Mouse (Mus musculus) ES-CJ7 (cell line): ENCODE data around the gene Ccdc113.

Source experiments
- DNase-seq: peaks from one replicate; pipeline ENCODE4 v3.0.0; 2011; ENCODE audit warnings: low read depth, low spot score

Gene Ccdc113

GRCm38 (mm10) chr8:95539487-95539886, 5.6 kb downstream of the Ccdc113 start:
- no peak for DNase-seq

GRCm38 (mm10) chr8:95542191-95542590, 8.3 kb downstream of the Ccdc113 start:
- no peak for DNase-seq

- DNase-seq, result no peak
Measured at GRCm38 (mm10) chr8:95543065-95543464, 9.2 kb downstream of the Ccdc113 start.

GRCm38 (mm10) chr8:95545815-95546214, 11.9 kb downstream of the Ccdc113 start:
- DNase-seq, result peak; percentile 81

GRCm38 (mm10) chr8:95546986-95547385, 13.1 kb downstream of the Ccdc113 start:
- no peak for DNase-seq

GRCm38 (mm10) chr8:95547931-95548330, 14.0 kb downstream of the Ccdc113 start:
- DNase-seq, result peak; percentile 50

- DNase-seq, result peak; percentile 45
Measured at GRCm38 (mm10) chr8:95549871-95550829, 16.3 kb downstream of the Ccdc113 start.

GRCm38 (mm10) chr8:95551577-95551976, 17.7 kb downstream of the Ccdc113 start:
- DNase-seq, result no peak

- no peak for DNase-seq
Measured at GRCm38 (mm10) chr8:95555963-95556362, 22.1 kb downstream of the Ccdc113 start.

- no peak for DNase-seq
Measured at GRCm38 (mm10) chr8:95566217-95566616, 32.3 kb downstream of the Ccdc113 start.

GRCm38 (mm10) chr8:95566809-95567208, 32.9 kb downstream of the Ccdc113 start:
- no peak for DNase-seq

GRCm38 (mm10) chr8:95573146-95573545, 39.3 kb downstream of the Ccdc113 start:
- no peak for DNase-seq

- DNase-seq, result no peak
Measured at GRCm38 (mm10) chr8:95576240-95576639, 42.4 kb downstream of the Ccdc113 start, which contains the start of gene Prss54. TSS of gene Prss54 (minus strand) at chr8:95576340.

- no peak for DNase-seq
Measured at GRCm38 (mm10) chr8:95587339-95587738, 53.5 kb downstream of the Ccdc113 start.

- peak; percentile 71 for DNase-seq
Measured at GRCm38 (mm10) chr8:95589282-95589681, 55.4 kb downstream of the Ccdc113 start.

GRCm38 (mm10) chr8:95590539-95590938, 56.7 kb downstream of the Ccdc113 start:
- DNase-seq, result no peak

GRCm38 (mm10) chr8:95592131-95592780, 58.4 kb downstream of the Ccdc113 start:
- no peak for DNase-seq

- peak; percentile 95 for DNase-seq
Measured at GRCm38 (mm10) chr8:95593439-95594393, 59.8 kb downstream of the Ccdc113 start.

- peak; percentile 44 for DNase-seq
Measured at GRCm38 (mm10) chr8:95595131-95595530, 61.2 kb downstream of the Ccdc113 start.

- DNase-seq, result peak; percentile 91
Measured at GRCm38 (mm10) chr8:95596841-95597241, 63.0 kb downstream of the Ccdc113 start.

- DNase-seq, result peak; percentile 87
Measured at GRCm38 (mm10) chr8:95599861-95600260, 66.0 kb downstream of the Ccdc113 start.
